Comparison of ENCODE assay signal across 12 mouse cellular contexts in genomic region chr6:120956259-120957161, GRCm38 (mm10). TPM values are rescaled to one million over a fixed set of nuclear protein-coding genes. Genes with fewer than 3 reads are reported as not detected.
DNase-seq lines count a peak whose midpoint lies in the region; ATAC-seq and TF ChIP-seq lines count a peak whose summit lies in the region.
"Had no signal": no experiment of that assay in that cellular context is flagged by ENCODE, and none has a peak within 500 bp of the region (broad histone marks: within the 10 kb centered on the region; RNA-seq: fewer than 3 reads in every experiment).

No protein-coding gene starts in this region.

- peak; percentile 98 to 100 for TF ChIP-seq EP300 in MEL (IDR thresholded peaks at IDR 0.05; ENCODE audit: low read depth in 1 of 2, low read length in 2 of 2)

- H3K79me2 ChIP-seq in MEL (ENCODE audit: control insufficient read depth, insufficient read depth, low read length, poor library complexity): no peaks in the 10 kb centered on the region

- H3K4me3 ChIP-seq in heart, embryonic 11.5 days (ENCODE audit: low read depth, low read length): no peak overlapping the region
- no peak overlapping the region for H3K4me3 ChIP-seq in MEL (ENCODE audit: control insufficient read depth in 1 of 2, insufficient read depth in 1 of 2, low read depth in 2 of 2, low read length in 2 of 2)
- H3K4me3 ChIP-seq in forebrain, embryonic 13.5 days: no peak overlapping the region
- H3K4me3 ChIP-seq: hindbrain, embryonic 10.5 days; limb, embryonic 15.5 days had no signal

- intact Hi-C loops in heart, postnatal 14 days (cut with DNase I): no loop called here

- no peak for DNase-seq in heart, postnatal 14 days
- peak; percentile 98 for DNase-seq in MEL (ENCODE audit: low read depth, low spot score)
- DNase-seq in induced T-regulatory cell, adult 2 months (ENCODE audit: low read depth): peak; percentile 38
- DNase-seq in cerebellum, postnatal 10 days: no peak
- no peak for DNase-seq in embryo, embryonic 9.5 days (ENCODE audit: extremely low spot score)
- DNase-seq: adrenal gland, postnatal 14 days; right cerebral cortex, postnatal 14 days had no signal

- no peaks in the 10 kb centered on the region for H3K27me3 ChIP-seq in heart, embryonic 11.5 days (ENCODE audit: control insufficient read depth, insufficient read depth, low read length)
- H3K27me3 ChIP-seq in MEL (ENCODE audit: control insufficient read depth in 1 of 2, insufficient read depth in 2 of 2, low read length in 2 of 2): no peaks in the 10 kb centered on the region
- no peaks in the 10 kb centered on the region for H3K27me3 ChIP-seq in forebrain, embryonic 13.5 days
- H3K27me3 ChIP-seq: limb, embryonic 15.5 days had no signal

- no peak overlapping the region for H3K4me2 ChIP-seq in heart, embryonic 11.5 days
- H3K4me2 ChIP-seq in forebrain, embryonic 13.5 days: no peak overlapping the region
- H3K4me2 ChIP-seq: limb, embryonic 15.5 days had no signal

- 77% methylated on average over 11 of the region's 11 CpGs for WGBS in heart, embryonic 11.5 days (ENCODE audit: insufficient replicate concordance)
- WGBS in forebrain, embryonic 13.5 days: 84% methylated on average over 11 of the region's 11 CpGs

- no peak overlapping the region; the same call in 1 of the 2 replicates for H3K9ac ChIP-seq in heart, embryonic 11.5 days (ENCODE audit: low read depth, low read length)
- peak overlapping the region; percentile 36 for H3K9ac ChIP-seq in MEL (ENCODE audit: control insufficient read depth, low read depth, low read length, poor library complexity, severe bottlenecking)
- H3K9ac ChIP-seq in forebrain, embryonic 13.5 days: no peak overlapping the region
- H3K9ac ChIP-seq: limb, embryonic 15.5 days had no signal

- H3K27ac ChIP-seq in heart, embryonic 11.5 days (ENCODE audit: low read depth, low read length): no peak overlapping the region
- H3K27ac ChIP-seq in MEL (ENCODE audit: control insufficient read depth, low read depth, low read length): peak overlapping the region; percentile 96
- H3K27ac ChIP-seq in forebrain, embryonic 13.5 days: no peak overlapping the region
- H3K27ac ChIP-seq: hindbrain, embryonic 10.5 days; limb, embryonic 15.5 days had no signal

- no peak for TF ChIP-seq CTCF in MEL (IDR thresholded peaks at IDR 0.05 in 2 of 3, conservative IDR thresholded peaks at IDR 0.05 in 1 of 3; ENCODE audit: control insufficient read depth in 1 of 3, insufficient read depth in 1 of 3, low read depth in 2 of 3, low read length in 3 of 3, poor library complexity in 1 of 3, severe bottlenecking in 1 of 3)

- H3K36me3 ChIP-seq in heart, embryonic 11.5 days (ENCODE audit: control insufficient read depth, insufficient read depth, low read length): peaks cover 32% of the 10 kb centered on the region
- peaks cover 0 to 37% of the 10 kb centered on the region in 2 experiments; a peak in 3 of 4 replicates for H3K36me3 ChIP-seq in MEL (ENCODE audit: control insufficient read depth in 1 of 2, insufficient read depth in 2 of 2, low read length in 2 of 2)
- peaks cover 82% of the 10 kb centered on the region for H3K36me3 ChIP-seq in forebrain, embryonic 13.5 days (ENCODE audit: poor library complexity, severe bottlenecking)

- no peak for TF ChIP-seq RAD21 in MEL (IDR thresholded peaks at IDR 0.05; ENCODE audit: low read depth, low read length)

- peak in 1 of 2 experiments; percentile 46; a peak in 2 of 4 replicates for TF ChIP-seq POLR2A in MEL (IDR thresholded peaks at IDR 0.05; ENCODE audit: control insufficient read depth in 1 of 2, insufficient read depth in 1 of 2, low read depth in 1 of 2, low read length in 2 of 2, poor library complexity in 1 of 2)

- peak; percentile 32; the same call in 1 of the 2 replicates for ATAC-seq in heart, embryonic 11.5 days (replicated peaks; ENCODE audit: insufficient number of reproducible peaks, low FRiP score, low TSS enrichment)
- peak; percentile 46 for ATAC-seq in monocyte, adult 5-6 weeks (replicated peaks; ENCODE audit: insufficient number of reproducible peaks, low FRiP score, low TSS enrichment, poor library complexity, severe bottlenecking)
- ATAC-seq in forebrain, embryonic 13.5 days: no peak

- no peaks in the 10 kb centered on the region for H3K4me1 ChIP-seq in heart, embryonic 11.5 days (ENCODE audit: control insufficient read depth, insufficient read depth, low read length)
- peaks cover 20 to 37% of the 10 kb centered on the region in 2 experiments for H3K4me1 ChIP-seq in MEL (ENCODE audit: control insufficient read depth in 1 of 2, insufficient read depth in 2 of 2, low read length in 2 of 2)
- H3K4me1 ChIP-seq in forebrain, embryonic 13.5 days: no peaks in the 10 kb centered on the region
- H3K4me1 ChIP-seq: hindbrain, embryonic 10.5 days; limb, embryonic 15.5 days had no signal

- no peaks in the 10 kb centered on the region for H3K9me3 ChIP-seq in heart, embryonic 11.5 days (replicated peaks; ENCODE audit: control insufficient read depth, low read length)
- H3K9me3 ChIP-seq in MEL (replicated peaks; ENCODE audit: insufficient read depth, low read length): no peaks in the 10 kb centered on the region
- no peaks in the 10 kb centered on the region for H3K9me3 ChIP-seq in forebrain, embryonic 13.5 days (replicated peaks)
- H3K9me3 ChIP-seq: hindbrain, embryonic 10.5 days; limb, embryonic 15.5 days had no signal

TF ChIP-seq in MEL, 35 proteins besides CTCF, POLR2A, EP300 and RAD21 (continues in another document):
- TF ChIP-seq NRF1 (IDR thresholded peaks at IDR 0.05; ENCODE audit: insufficient read depth, low read depth, low read length, poor library complexity, severe bottlenecking): no peak
- TF ChIP-seq RCOR1 (IDR thresholded peaks at IDR 0.05; ENCODE audit: low read depth, low read length): peak; percentile 87
- TF ChIP-seq KAT2A (conservative IDR thresholded peaks at IDR 0.05; ENCODE audit: low read depth, low read length): no peak
- peak; percentile 54; the same call in 1 of the 2 replicates for TF ChIP-seq MAX (IDR thresholded peaks at IDR 0.05; ENCODE audit: low read length)
- TF ChIP-seq POLR2AphosphoS5 (IDR thresholded peaks at IDR 0.05; ENCODE audit: borderline replicate concordance, low read depth, low read length): no peak
- TF ChIP-seq MAZ (IDR thresholded peaks at IDR 0.05; ENCODE audit: low read depth, low read length): 0 out of 2 replicates have a peak, but pooled peaks have one; percentile 23
- peak; percentile 98 for TF ChIP-seq ETS1 (IDR thresholded peaks at IDR 0.05; ENCODE audit: low read depth, low read length)
- TF ChIP-seq BHLHE40 (IDR thresholded peaks at IDR 0.05; ENCODE audit: borderline replicate concordance, low read depth, low read length): peak; percentile 74; the same call in 1 of the 2 replicates
- TF ChIP-seq HCFC1 (IDR thresholded peaks at IDR 0.05; ENCODE audit: low read depth, low read length): peak; percentile 43; the same call in 1 of the 2 replicates
- TF ChIP-seq ZMIZ1 (IDR thresholded peaks at IDR 0.05; ENCODE audit: low read depth, low read length): no peak
- peak; percentile 91 for TF ChIP-seq ZNF384 (IDR thresholded peaks at IDR 0.05; ENCODE audit: low read depth, low read length)
- TF ChIP-seq MXI1 (IDR thresholded peaks at IDR 0.05; ENCODE audit: low read depth, low read length): peak; percentile 85
- TF ChIP-seq MYC (IDR thresholded peaks at IDR 0.05; ENCODE audit: low read depth, low read length): peak; percentile 68; the same call in 1 of the 2 replicates
- TF ChIP-seq USF1 (IDR thresholded peaks at IDR 0.05; ENCODE audit: low read depth, low read length): no peak
- TF ChIP-seq NELFE (IDR thresholded peaks at IDR 0.05; ENCODE audit: low read depth, low read length): no peak
- TF ChIP-seq ZKSCAN1 (IDR thresholded peaks at IDR 0.05; ENCODE audit: low read depth, low read length): no peak
- peak; percentile 100 for TF ChIP-seq TCF12 (IDR thresholded peaks at IDR 0.05; ENCODE audit: low read depth, low read length)
- no peak for TF ChIP-seq CHD1 (IDR thresholded peaks at IDR 0.05; ENCODE audit: low read depth, low read length)
- no peak for TF ChIP-seq UBTF (IDR thresholded peaks at IDR 0.05; ENCODE audit: borderline replicate concordance, insufficient read depth, low read depth, low read length)
- TF ChIP-seq CHD2 (IDR thresholded peaks at IDR 0.05; ENCODE audit: low read length): no peak; the same call in 1 of the 2 replicates
- peak; percentile 81 for TF ChIP-seq SIN3A (IDR thresholded peaks at IDR 0.05; ENCODE audit: low read length)
- no peak for TF ChIP-seq POLR2AphosphoS2 (IDR thresholded peaks at IDR 0.05; ENCODE audit: low read length)
- TF ChIP-seq TBP (IDR thresholded peaks at IDR 0.05; ENCODE audit: low read depth, low read length): peak; percentile 76
- TF ChIP-seq E2F4 (IDR thresholded peaks at IDR 0.05; ENCODE audit: borderline replicate concordance, low read depth, low read length): no peak
- TF ChIP-seq MEF2A (IDR thresholded peaks at IDR 0.05; ENCODE audit: extremely low read depth, insufficient replicate concordance, low read depth, low read length, poor library complexity, severe bottlenecking): no peak
- 0 out of 2 replicates have a peak, but pooled peaks have one; percentile 41 for TF ChIP-seq JUND (IDR thresholded peaks at IDR 0.05; ENCODE audit: low read depth, low read length)
- no peak; the same call in 1 of the 2 replicates for TF ChIP-seq ELF1 (IDR thresholded peaks at IDR 0.05; ENCODE audit: low read depth, low read length)
- no peak for TF ChIP-seq GABPA (IDR thresholded peaks at IDR 0.05; ENCODE audit: low read depth, low read length)
- TF ChIP-seq MYB (IDR thresholded peaks at IDR 0.05; ENCODE audit: low read depth, low read length): 0 out of 2 replicates have a peak, but pooled peaks have one; percentile 63
- TF ChIP-seq SMC3 (IDR thresholded peaks at IDR 0.05; ENCODE audit: low read depth, low read length): no peak; the same call in 1 of the 2 replicates
- peak; percentile 100 for TF ChIP-seq GATA1 (IDR thresholded peaks at IDR 0.05; ENCODE audit: low read depth, low read length)
- no peak for TF ChIP-seq ZC3H11A (IDR thresholded peaks at IDR 0.05; ENCODE audit: low read depth, low read length)
- peak; percentile 56; the same call in 1 of the 2 replicates for TF ChIP-seq MAFK (IDR thresholded peaks at IDR 0.05; ENCODE audit: borderline replicate concordance, low read depth, low read length)

RNA-seq across cellular contexts. Expression of gene Bid, which starts 39.9 kb away (rescaled TPM):
- 10.2 and 12.2 TPM in 2 replicates for polyA plus RNA-seq in heart, embryonic 11.5 days (2014; fragmentation: Nextera tagmentation; extraction: Ambion mirVana)
- total RNA-seq in heart, postnatal 14 days (2021): 1 to 10 TPM; 1.6 to 2.1 TPM
- total RNA-seq in MEL (2012; rRNA removed): 27.5 and 28.2 TPM in 2 replicates
- polyA plus RNA-seq in MEL (2012; ENCODE audit: insufficient read depth in 1 of 2, insufficient read length in 2 of 2, low read depth in 1 of 2, low replicate concordance in 2 of 2, missing spikeins in 1 of 2): 10 to 100 TPM in 1 of 2 experiments, not detected in 1; 50.2 TPM
- 19.8 to 42.0 TPM (median 21.4 TPM) in 3 replicates for total RNA-seq in monocyte, adult 5-6 weeks (2017)
- polyA plus RNA-seq in forebrain, embryonic 13.5 days (2015; fragmentation: Nextera tagmentation; extraction: Ambion mirVana): 16.9 and 21.2 TPM in 2 replicates

Comparison
In these comparisons a context has a peak if more than half of its experiments do, and no peak if none do; other contexts are left out.
1. DNase-seq: peak in MEL (single experiment) and induced T-regulatory cell, adult 2 months (single experiment); none in heart, postnatal 14 days (0 of 2), cerebellum, postnatal 10 days (0 of 2) and embryo, embryonic 9.5 days (single experiment).